Mouse (Mus musculus) right cerebral cortex, postnatal 36 days (tissue): ENCODE data around the gene Nek2.

ENCODE experiments used
- DNase-seq, 2 experiments: peaks; one replicate each; pipeline ENCODE4 v3.0.0; 2022; ENCODE audit warnings: low spot score in 2 of 2, mixed read lengths in 1 of 2

Gene Nek2

GRCm38 (mm10) chr1:191814240-191814639 lies 7.0 kb upstream of the Nek2 start:
- DNase-seq, result no peak

GRCm38 (mm10) chr1:191814935-191815334 lies 6.3 kb upstream of the Nek2 start:
- no peak for DNase-seq

GRCm38 (mm10) chr1:191816596-191816995 lies 4.6 kb upstream of the Nek2 start:
- DNase-seq, result no peak

DNA sequence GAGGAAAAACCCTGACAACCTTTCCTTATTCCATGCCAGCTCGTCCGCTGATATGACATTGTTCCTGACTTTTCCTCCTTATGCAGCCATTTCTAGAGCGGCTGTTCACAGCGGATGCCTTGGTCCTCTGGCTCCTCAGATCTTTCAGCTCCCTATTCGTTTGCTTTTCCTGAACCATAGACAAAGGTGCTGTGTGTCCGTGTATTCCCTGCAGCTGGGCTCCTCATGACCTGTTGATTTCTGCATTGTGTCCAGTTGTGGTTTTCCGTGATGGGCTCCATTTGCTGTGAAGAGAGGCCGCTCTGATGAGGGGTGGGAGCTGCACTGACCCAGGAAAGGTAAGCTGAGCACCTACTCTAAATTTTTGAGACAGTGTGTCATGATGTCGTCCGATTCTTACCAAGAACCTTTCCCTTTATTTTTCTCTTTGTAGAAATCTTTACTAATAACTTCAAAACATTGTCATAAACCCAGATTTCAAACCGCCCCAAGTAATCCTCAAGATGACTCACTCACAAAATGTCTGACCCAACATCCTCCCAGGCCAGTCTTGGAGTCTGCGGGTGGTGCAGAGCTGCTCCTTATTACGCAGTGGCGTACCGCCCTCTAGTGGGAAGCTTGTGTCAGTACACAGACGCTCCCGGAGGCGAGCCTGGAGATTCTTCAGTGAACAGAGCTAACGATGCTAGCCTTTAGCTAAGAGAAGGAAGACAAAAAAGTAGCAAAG lies 3.7 kb upstream of the Nek2 start:
- DNase-seq, result peak; percentile 72 to 77

DNA sequence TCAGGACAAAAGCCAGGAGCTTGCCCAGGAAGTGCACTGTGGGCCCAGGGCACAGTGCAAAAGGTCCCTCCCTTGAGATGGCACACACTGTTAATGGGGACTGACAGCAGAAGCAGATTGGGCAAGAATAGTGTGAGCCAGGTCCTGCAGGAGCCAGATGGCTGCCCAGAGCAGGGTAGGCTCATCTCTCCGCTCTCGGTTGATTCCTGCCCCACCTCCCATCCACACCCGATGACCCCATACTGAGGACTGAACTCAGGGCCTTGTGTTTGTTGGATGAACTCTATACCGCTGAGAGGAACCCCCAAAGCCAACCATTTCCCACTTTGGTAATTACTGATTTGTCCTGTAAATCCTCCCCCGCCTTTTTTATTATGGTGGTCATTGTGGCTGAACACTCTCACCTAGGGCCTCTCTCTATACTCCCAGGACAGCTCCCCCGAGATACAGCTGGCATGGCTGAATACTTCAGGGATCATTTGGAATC lies 3.1 kb upstream of the Nek2 start:
- DNase-seq, result no peak

DNA sequence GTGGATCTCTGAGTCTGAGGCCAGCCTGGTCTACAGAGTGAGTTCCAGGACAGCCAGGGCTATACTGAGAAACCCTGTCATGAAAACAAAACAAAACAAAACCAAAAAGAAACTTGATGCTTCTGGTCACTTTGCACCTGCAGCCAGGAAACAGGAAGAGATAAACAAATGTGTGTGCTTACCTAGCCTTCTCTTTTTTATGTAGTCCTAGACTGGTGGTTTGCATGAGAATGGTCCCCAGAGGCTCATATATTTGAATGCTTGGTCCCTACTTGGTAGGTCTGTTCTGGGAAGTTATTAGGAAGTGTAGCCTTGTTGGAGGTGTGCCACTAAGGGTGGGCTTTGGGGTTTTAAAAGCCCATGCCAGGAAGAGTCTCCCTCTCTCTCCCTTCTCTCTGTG lies 2.2 kb upstream of the Nek2 start:
- DNase-seq, result no peak

DNA sequence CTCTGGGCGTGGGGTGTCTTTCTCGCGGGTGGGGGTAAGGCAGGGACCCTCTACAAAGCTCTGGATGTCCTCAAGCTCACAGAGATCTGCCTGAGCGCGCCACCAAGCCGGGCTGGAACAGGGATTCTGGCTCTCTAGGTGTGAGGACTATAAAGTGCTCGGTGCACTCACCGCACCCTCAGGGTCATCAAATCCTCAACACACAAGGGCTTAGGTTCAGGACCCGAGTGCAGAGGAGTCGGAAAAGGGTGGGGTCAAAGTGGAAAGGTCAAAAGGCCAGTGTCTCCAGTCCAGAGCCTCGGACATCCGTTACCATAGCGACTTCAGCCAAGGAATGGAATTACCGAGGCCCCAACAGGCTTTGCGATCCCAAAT lies 306 bp upstream of the Nek2 start:
- DNase-seq, result no peak

DNA sequence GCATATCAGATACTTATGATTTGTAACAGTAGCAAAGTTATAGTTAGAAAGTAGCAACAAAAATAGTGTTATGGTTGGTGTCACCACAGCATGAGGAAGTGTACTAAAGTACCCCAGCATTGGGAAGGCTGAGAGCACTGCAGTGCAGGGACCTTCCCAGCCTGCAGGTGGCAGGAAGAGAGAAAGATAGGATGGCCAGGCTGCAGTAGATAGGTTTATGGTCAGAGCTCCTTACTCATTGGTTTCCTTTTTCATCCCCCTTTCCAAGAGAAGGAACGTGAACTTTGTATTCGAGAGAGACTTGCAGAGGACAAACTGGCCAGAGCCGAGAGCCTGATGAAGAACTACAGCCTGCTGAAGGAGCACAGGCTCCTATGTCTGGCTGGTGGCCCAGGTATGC lies 7.9 kb downstream of the Nek2 start:
- no peak for DNase-seq

DNA sequence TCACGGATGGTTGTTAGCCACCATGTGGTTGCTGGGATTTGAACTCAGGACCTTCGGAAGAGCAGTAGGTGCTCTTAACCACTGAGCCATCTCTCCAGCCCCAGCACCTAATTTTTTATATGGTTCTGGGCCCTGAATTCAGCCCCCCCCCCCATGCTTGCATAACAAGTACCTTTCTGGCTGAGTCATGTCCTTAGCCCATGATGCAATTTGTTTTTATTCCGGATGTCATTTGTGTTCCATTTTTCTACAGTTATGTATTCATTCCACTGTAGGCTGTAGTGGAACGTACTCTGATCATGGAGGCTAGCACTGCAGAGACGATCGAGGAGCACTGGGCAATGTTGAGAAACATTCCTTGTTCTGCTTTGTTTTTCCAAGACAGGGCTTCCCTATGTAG lies 12.2 kb downstream of the Nek2 start:
- DNase-seq, result no peak

- DNase-seq, result peak; percentile 32 to 35
Measured at GRCm38 (mm10) chr1:191834825-191835224, 13.6 kb downstream of the Nek2 start.

DNA sequence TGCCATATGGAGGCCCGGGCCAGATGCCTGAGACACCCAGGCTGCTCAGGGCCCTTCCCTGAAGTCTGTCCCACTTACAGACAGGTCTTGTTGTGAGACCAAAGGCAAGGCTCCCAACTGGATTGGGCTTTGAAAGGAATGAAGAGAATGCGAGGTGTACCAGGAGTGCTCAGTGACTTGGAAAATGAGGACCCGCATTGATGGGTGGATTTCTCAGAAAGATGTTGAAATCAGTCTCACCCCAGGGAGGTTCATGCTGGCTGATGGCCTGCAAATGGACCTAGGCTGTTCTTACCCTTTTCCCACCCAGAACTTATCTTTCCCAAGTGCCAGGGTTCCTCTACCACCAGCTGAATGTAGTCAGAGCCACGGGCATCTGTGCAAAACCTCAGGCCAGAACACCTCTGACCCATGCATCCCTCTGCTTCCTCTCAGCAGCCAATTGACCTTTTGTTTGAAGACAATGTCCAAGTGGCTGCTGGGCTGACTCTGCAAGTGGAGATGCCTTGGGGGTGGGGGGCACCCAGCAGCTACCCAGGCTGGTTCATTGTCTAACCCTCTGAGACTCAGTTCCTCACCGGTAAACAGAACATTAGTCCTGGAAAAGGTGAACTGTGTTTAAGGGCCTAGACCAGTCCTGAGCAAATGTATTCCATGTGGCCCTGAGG lies 15.2 kb downstream of the Nek2 start:
- DNase-seq, result no peak

GRCm38 (mm10) chr1:191837691-191838090 lies 16.4 kb downstream of the Nek2 start:
- no peak for DNase-seq

DNA sequence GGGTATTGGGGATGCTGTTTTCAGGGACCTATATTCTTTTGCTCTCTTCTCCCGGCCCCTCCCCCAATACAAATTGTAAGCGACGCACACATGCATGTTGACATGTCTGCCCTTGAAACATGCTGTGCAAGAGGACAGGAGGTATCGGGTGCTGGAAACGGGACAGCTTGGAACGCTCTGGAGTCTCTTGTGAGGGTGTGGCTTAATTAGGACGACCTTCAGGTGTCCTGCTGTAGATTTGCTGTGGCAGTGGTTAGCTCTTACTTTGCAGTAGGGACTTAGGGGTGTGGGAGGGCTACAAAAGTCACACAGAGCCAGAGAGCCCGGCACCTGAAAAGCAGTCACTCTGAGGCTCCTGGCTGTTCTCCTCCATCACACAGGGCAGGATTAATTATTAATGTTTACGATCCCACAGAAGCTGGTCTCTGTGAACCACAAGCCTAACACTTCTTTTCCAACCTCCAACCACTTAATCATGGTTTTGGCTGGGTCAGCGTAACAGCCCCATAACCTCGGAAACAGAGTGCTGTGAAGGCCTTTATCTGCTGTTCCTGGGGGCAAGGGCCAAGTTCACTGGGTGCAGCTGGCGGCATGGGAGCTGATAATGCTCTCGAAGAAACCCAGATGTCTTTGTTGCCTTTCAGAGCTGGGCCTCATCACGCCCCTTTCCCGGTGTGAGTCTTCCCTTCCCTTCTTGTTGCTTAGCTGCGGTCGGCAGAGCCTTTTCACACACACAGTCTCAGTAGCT lies 17.9 kb downstream of the Nek2 start:
- no peak for DNase-seq

- DNase-seq, result no peak
Measured at GRCm38 (mm10) chr1:191840774-191841565, 19.7 kb downstream of the Nek2 start.

GRCm38 (mm10) chr1:191842247-191842646 lies 21.0 kb downstream of the Nek2 start:
- DNase-seq, result no peak

DNA sequence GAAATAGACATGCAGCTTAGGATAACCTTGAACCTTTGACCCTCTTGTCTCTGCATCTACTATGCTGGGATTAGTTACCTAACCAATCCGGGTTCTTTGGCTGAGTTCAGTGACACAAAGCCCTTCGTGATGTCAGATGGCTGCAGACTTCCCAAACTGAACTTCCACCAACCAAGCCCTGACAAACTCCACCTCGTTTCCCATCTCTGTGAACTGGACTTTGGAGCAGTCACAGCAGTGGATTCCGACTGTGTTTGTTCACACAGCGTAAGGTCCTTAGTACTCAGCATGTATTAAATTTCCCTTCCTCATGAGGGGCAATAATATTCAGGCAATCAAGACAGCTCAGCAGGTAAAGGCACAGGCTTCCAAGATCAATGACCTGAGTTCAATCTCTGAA lies 25.4 kb downstream of the Nek2 start:
- no peak for DNase-seq

DNA sequence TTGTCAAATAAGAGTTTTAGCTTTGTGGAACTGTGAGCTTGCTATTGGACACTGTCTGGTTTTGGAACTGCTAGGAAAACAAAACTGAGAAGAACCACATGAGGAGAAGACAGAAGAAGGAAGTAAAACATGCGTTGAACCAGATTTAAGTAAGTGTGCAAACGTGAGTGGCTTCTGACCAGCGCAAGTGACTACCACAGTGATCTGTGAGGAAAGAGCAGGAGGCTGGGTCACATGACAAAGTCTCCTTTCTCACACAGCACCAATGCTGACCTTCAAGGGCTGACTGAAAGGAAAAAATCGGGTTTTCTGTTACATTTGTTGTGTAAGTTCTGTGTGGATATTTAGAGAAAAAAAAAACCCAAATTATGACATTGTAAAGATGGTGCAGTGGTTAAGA lies 28.3 kb downstream of the Nek2 start:
- DNase-seq, result no peak

GRCm38 (mm10) chr1:191853442-191853841 lies 32.2 kb downstream of the Nek2 start:
- DNase-seq, result no peak

GRCm38 (mm10) chr1:191854716-191855115 lies 33.5 kb downstream of the Nek2 start:
- no peak for DNase-seq

DNA sequence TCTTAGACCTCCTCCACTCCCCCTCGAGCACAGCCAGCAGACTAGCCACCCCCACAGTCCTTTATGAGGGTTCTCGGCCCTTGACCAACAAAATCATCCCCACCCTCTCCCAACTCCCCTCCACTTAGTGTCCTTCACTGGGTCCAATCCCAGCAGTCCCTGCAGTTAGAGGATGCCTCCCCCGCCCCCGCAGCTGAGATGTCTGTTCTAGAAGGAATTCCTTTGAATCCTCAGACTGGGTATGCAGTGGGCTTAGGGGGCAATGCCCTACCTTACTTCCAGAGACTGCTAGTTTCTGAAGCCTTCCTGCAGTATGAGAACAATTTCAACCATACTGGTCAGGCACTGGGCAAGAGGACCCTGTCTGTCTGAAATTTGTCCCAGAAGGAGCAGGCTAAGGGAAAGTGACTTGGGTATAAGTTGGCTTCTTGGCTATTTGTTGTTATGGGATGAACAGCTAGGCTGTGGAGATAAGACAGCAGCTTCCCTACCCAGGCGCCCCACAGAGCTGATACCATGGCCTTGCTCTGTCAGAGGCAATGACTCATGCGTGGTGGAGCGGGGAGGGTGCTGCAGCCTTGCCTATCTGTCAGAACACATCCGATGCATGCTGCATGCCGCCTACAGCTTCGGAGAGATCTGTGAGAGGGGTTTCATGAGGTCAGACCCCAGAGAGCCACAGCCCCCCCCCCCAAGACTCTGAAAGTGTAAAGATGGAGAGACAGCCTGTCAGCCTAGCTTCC lies 34.1 kb downstream of the Nek2 start:
- DNase-seq, result peak; percentile 20 to 22
